Mouse (Mus musculus) ES-Bruce4 (cell line): ENCODE data around the gene Slc10a1. TPM values are rescaled to one million over a fixed set of nuclear protein-coding genes. Genes with fewer than 3 reads are reported as not detected.
"Not testable (repeated sequence)": the region's sequence is repeated elsewhere in the genome, so short reads cannot be mapped to it uniquely, and the experiment has no call there.

Experiments used
- H3K27ac ChIP-seq: 2 replicates; pipeline ENCODE4 v1.5.1; 2012; ENCODE audit warnings: low read length, inconsistent platforms; ENCODE audit not compliant: insufficient read depth
- H3K27me3 ChIP-seq: 2 replicates; pipeline ENCODE4 v1.6.1; 2012; ENCODE audit warnings: mild to moderate bottlenecking, low read length, inconsistent platforms; ENCODE audit not compliant: control insufficient read depth, poor library complexity, insufficient read depth, severe bottlenecking
- H3K36me3 ChIP-seq: 2 replicates; pipeline ENCODE4 v1.6.1; 2012; ENCODE audit warnings: inconsistent platforms, mild to moderate bottlenecking, low read length, moderate library complexity; ENCODE audit not compliant: control insufficient read depth, poor library complexity, insufficient read depth, severe bottlenecking
- H3K4me1 ChIP-seq: one replicate; pipeline ENCODE4 v1.8.1; 2011; ENCODE audit warnings: low read length; ENCODE audit not compliant: control insufficient read depth, insufficient read depth
- H3K4me3 ChIP-seq: 2 replicates; pipeline ENCODE4 v1.5.1; 2011; ENCODE audit warnings: low read depth, mild to moderate bottlenecking, low read length
- H3K9ac ChIP-seq: 2 replicates; pipeline ENCODE4 v1.6.1; 2012; ENCODE audit warnings: low read depth, mild to moderate bottlenecking, inconsistent platforms; ENCODE audit not compliant: poor library complexity, severe bottlenecking
- H3K9me3 ChIP-seq: replicated peaks from 2 replicates; pipeline ENCODE4 v1.6.1; 2012; ENCODE audit warnings: mild to moderate bottlenecking, low read length, inconsistent platforms; ENCODE audit not compliant: control insufficient read depth, poor library complexity, insufficient read depth, severe bottlenecking
- CTCF ChIP-seq: IDR thresholded peaks from one replicate; pipeline ENCODE4 v1.8.1; 2011; ENCODE audit warnings: low read depth, low read length
- EP300 ChIP-seq: IDR thresholded peaks from 2 replicates; pipeline ENCODE4 v1.6.1; 2011; ENCODE audit warnings: low read depth, low read length; ENCODE audit not compliant: insufficient read depth
- POLR2A ChIP-seq: IDR thresholded peaks from one replicate; pipeline ENCODE4 v1.8.1; 2011; ENCODE audit warnings: low read length; ENCODE audit not compliant: insufficient read depth
- polyA plus RNA-seq: library from polyadenylated mRNA; stranded (reverse); fragments of >200 nt; gene quantifications from 2 replicates; pipeline ENCODE4 v1.2.4, GENCODE M21; 2011; ENCODE audit warnings: low read depth; ENCODE audit not compliant: missing spikeins, insufficient read depth, insufficient read length

Gene Slc10a1
- polyA plus RNA-seq, 1 experiment, result not detected

DNA sequence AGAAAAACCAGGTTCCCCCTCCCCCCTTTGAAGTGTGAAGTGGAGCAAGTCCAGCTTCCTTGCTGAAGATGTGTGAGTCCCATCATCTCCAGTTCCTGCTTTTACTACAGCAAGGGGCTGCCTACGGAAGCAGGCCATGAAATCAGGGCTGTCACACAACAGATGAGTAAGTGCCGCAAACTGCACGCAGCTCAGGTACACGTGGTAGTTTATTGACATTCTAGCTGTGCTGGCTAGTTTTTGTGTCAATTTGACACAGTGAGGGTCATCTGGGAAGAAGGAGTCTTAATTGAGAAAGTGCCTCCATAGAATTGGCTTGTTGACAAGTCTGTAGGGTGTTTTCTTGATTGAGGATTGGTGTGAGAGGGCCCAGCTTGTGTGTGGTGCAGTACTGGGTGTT is 5.9 kb downstream of the Slc10a1 start:
- no peaks in the 10 kb centered on the region for H3K4me1 ChIP-seq
- no peak overlapping the region for H3K27ac ChIP-seq
- H3K36me3 ChIP-seq, result peaks cover 11% of the 10 kb centered on the region
- no peak overlapping the region for H3K9ac ChIP-seq
- no peaks in the 10 kb centered on the region for H3K27me3 ChIP-seq
- H3K4me3 ChIP-seq, result no peak overlapping the region
- TF ChIP-seq POLR2A, result no peak
- no peak for TF ChIP-seq CTCF
- TF ChIP-seq EP300, result no peak
- H3K9me3 ChIP-seq, result no peaks in the 10 kb centered on the region

DNA sequence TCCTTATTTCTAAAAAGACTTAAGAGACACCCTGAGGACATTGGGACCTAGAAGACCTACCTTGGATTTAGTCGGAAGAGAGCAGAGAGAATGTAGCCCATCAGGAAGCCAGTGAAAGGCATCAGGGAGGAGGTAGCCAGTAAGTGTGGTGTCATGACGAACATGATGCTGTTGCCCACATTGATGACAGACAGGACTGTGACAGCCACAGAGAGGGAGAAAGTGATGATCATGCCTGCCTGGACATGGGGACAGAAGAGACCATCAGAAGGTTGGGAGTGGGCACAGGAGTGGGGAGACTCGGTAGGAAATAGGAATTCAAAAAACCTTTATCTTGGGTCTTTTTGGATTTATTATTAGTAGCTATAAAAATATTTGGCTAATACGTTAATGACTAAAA is 10.5 kb downstream of the Slc10a1 start:
- Histone ChIP-seq H3K36me3 (peaks cover 55% of the 10 kb centered on the region), H3K9ac (no peak overlapping the region), H3K4me1 (no peaks in the 10 kb centered on the region), H3K9me3 (no peaks in the 10 kb centered on the region), H3K4me3 (no peak overlapping the region), H3K27ac (no peak overlapping the region), H3K27me3 (no peaks in the 10 kb centered on the region)
- TF ChIP-seq EP300, result no peak
- TF ChIP-seq CTCF, result no peak
- no peak for TF ChIP-seq POLR2A

DNA sequence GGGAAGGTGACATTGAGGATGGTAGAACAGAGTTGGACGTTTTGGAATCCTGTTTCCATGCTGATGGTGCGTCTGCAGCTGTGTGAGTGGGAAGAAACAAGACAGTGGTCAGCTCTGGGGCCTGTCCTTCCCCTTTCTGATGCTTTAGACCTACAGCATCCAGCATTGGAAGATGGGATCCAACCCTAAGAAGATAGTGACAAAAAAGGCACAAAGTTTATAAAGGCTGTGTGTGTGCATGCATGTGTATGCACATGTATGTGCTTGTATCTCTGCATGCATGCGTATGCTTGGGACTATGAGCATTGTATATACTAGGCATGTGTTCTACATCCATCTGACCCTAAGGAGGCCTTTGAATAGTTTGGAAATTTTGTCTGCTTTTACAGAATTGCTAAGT is 12.5 kb downstream of the Slc10a1 start:
- Histone ChIP-seq H3K4me3 (no peak overlapping the region), H3K36me3 (peaks cover 73% of the 10 kb centered on the region)

DNA sequence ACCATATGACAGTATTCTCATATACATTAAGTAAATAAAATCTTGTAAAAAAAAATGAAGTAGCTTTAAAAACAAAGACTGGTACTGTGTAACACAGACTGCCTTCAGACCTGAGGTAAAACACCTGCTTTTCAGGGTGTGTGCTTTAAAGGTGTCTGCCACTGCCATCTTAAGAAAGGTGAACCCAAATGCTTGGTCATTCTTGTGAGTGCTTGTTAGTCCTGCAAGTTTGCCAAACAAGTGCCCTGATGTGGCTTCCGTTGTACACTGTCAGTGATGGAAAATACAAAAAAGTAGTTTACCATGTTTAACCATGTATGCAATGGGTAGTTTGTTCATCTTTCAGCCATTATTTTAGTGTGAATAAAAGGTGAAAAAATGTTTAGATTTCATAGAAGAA is 16.0 kb downstream of the Slc10a1 start:
- no peak overlapping the region for H3K27ac ChIP-seq
- no peaks in the 10 kb centered on the region for H3K4me1 ChIP-seq
- no peaks in the 10 kb centered on the region for H3K9me3 ChIP-seq
- H3K9ac ChIP-seq, result no peak overlapping the region
- peaks cover 89% of the 10 kb centered on the region for H3K36me3 ChIP-seq
- TF ChIP-seq POLR2A (no peak), CTCF (no peak), EP300 (no peak)
- H3K27me3 ChIP-seq, result no peaks in the 10 kb centered on the region
- H3K4me3 ChIP-seq, result no peak overlapping the region

More for the DNA sequence above, 12.5 kb downstream of the Slc10a1 start:
- TF ChIP-seq CTCF (no peak), POLR2A (no peak), EP300 (no peak)
- H3K9ac ChIP-seq, result no peak overlapping the region
- no peaks in the 10 kb centered on the region for H3K27me3 ChIP-seq
- no peak overlapping the region for H3K27ac ChIP-seq
- no peaks in the 10 kb centered on the region for H3K4me1 ChIP-seq
- H3K9me3 ChIP-seq, result no peaks in the 10 kb centered on the region

GRCm38 (mm10) chr12:80951640-80952219 is 16.8 kb downstream of the Slc10a1 start:
- Histone ChIP-seq H3K36me3 (peaks cover 89% of the 10 kb centered on the region), H3K4me1 (no peaks in the 10 kb centered on the region), H3K9ac (no peak overlapping the region), H3K27me3 (no peaks in the 10 kb centered on the region), H3K27ac (no peak overlapping the region), H3K4me3 (no peak overlapping the region), H3K9me3 (no peaks in the 10 kb centered on the region)
- no peak for TF ChIP-seq CTCF
- TF ChIP-seq EP300, result no peak
- no peak for TF ChIP-seq POLR2A

GRCm38 (mm10) chr12:80949603-80950002 is 18.9 kb downstream of the Slc10a1 start:
- peaks cover 75% of the 10 kb centered on the region for H3K36me3 ChIP-seq
- not testable (repeated sequence) for H3K27ac ChIP-seq, H3K4me1 ChIP-seq, H3K27me3 ChIP-seq, H3K9me3 ChIP-seq, H3K4me3 ChIP-seq, H3K9ac ChIP-seq
